Mouse (Mus musculus) hindbrain, embryonic 12.5 days (tissue): ENCODE data around the gene Ado. TPM values are rescaled to one million over a fixed set of nuclear protein-coding genes. Genes with fewer than 3 reads are reported as not detected.

Experiments used
- ATAC-seq: fragments of 200-750 bp; cut with Nextera tagmentation; 2 replicates; pipeline ENCODE4 v1.8.0; 2017; ENCODE audit warnings: moderate TSS enrichment; ENCODE audit not compliant: low FRiP score
- H3K27ac ChIP-seq: fragments of 300-500 bp; sonication (generic); 2 replicates; pipeline ENCODE4 v1.5.1; 2016; ENCODE audit warnings: mild to moderate bottlenecking
- H3K27me3 ChIP-seq: fragments of 300-500 bp; sonication (generic); 2 replicates; pipeline ENCODE4 v1.6.1; 2016; ENCODE audit warnings: mild to moderate bottlenecking
- H3K36me3 ChIP-seq: fragments of 300-500 bp; sonication (generic); 2 replicates; pipeline ENCODE4 v1.6.1; 2016; ENCODE audit warnings: mild to moderate bottlenecking
- H3K4me1 ChIP-seq: fragments of 300-500 bp; sonication (generic); 2 replicates; pipeline ENCODE4 v1.6.1; 2016
- H3K4me2 ChIP-seq: fragments of 300-500 bp; sonication (generic); replicated peaks from 2 replicates; pipeline ENCODE4 v1.6.1; 2016; ENCODE audit warnings: mild to moderate bottlenecking
- H3K4me3 ChIP-seq: fragments of 300-500 bp; sonication (generic); 2 replicates; pipeline ENCODE4 v1.5.1; 2016; ENCODE audit warnings: mild to moderate bottlenecking
- H3K9ac ChIP-seq: fragments of 300-500 bp; sonication (generic); 2 replicates; pipeline ENCODE4 v1.6.1; 2016; ENCODE audit warnings: mild to moderate bottlenecking, moderate library complexity
- H3K9me3 ChIP-seq: fragments of 300-500 bp; sonication (generic); replicated peaks from 2 replicates; pipeline ENCODE4 v1.6.1; 2016; ENCODE audit warnings: mild to moderate bottlenecking
- WGBS: fragments of 180-500 bp; shearing (Covaris S2); methylation state at CpG from one replicate; pipeline ENCODE4 v1.1.7; 2016; 5-methylcytosine and 5-hydroxymethylcytosine counted together
- polyA plus RNA-seq: library from polyadenylated mRNA; unstranded; fragments of >200 nt; fragmentation: Nextera tagmentation; extraction: Ambion mirVana; gene quantifications from 2 replicates; pipeline ENCODE4 v1.2.1, GENCODE M21; 2016

Ado gene
- polyA plus RNA-seq, 1 experiment from 2014 or later, result 82.2 TPM

DNA sequence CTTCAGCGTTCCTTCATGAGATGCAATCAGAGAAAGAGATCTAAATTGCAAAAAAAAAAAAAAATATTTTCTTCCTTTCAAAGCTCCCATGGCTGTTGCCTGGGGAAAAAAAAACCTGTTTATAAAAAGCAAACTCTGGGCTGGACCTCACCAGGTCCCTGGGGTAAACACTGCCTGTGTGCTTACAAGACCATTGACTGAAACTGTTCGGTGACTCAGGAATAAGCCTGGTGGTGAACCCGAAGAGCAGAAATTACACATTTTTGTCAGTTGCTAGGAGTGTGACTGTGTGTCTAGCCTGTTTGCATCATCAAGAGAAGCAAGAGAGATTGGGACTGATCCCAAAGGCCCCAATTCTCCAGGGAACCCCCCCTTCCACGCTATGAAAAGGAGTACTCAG, 19.0 kb downstream of the Ado start:
- ATAC-seq, result no peak
- Histone ChIP-seq H3K4me1 (no peaks in the 10 kb centered on the region), H3K9ac (no peak overlapping the region), H3K27ac (no peak overlapping the region), H3K27me3 (peaks cover 30% of the 10 kb centered on the region), H3K36me3 (no peaks in the 10 kb centered on the region), H3K4me3 (no peak overlapping the region), H3K4me2 (no peak overlapping the region), H3K9me3 (no peaks in the 10 kb centered on the region)
- WGBS, result 76% methylated on average over 4 of the region's 4 CpGs

DNA sequence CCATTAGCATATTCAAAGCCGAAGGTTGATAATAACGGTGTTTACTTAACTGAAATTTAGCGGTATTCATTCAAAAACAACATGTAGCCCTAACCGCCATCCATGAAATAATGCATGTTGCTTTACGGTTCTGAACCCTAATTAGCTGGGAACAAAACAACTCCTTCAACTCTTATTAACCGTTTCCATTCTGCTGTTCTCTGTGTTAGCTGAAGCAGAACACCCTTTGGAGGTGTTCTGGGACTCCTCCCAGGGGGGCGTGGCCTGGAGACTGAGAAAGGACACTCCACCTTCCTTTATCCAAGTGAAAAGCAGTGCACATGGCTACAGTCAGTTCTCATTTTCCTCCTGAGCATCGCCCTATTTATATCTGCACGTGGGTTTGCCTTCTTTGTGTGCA, 22.3 kb downstream of the Ado start:
- WGBS, result 65% methylated on average over 9 of the region's 9 CpGs
- no peak overlapping the region for H3K4me3 ChIP-seq
- ATAC-seq, result no peak
- no peak overlapping the region for H3K4me2 ChIP-seq
- no peaks in the 10 kb centered on the region for H3K9me3 ChIP-seq
- H3K4me1 ChIP-seq, result no peaks in the 10 kb centered on the region
- H3K9ac ChIP-seq, result no peak overlapping the region
- peaks cover 6% of the 10 kb centered on the region; the same call in 1 of the 2 replicates for H3K27me3 ChIP-seq
- H3K27ac ChIP-seq, result no peak overlapping the region
- no peaks in the 10 kb centered on the region for H3K36me3 ChIP-seq

DNA sequence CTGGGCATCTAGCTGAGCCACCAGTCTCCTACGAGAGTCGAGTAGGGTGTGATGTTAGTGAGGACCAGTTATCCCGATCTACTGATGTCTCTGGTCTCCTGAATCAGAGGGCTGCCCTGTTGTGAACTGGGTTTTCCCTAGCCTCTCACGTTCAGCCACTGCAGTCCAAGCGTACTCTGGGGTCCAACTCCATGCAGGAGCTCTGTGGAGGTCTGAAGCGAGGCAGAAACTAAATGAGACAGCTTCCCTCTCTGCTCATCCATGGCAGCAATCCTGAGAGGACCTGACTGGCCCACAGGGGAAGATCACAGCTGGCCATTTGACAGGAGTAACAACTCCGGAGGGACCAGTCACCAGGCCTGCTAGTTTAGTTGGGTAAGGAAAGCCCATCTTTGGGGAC, 24.1 kb downstream of the Ado start:
- Histone ChIP-seq H3K9me3 (no peaks in the 10 kb centered on the region), H3K27ac (no peak overlapping the region), H3K4me1 (no peaks in the 10 kb centered on the region), H3K27me3 (no peaks in the 10 kb centered on the region), H3K9ac (no peak overlapping the region), H3K4me3 (no peak overlapping the region), H3K4me2 (no peak overlapping the region), H3K36me3 (no peaks in the 10 kb centered on the region)
- no peak for ATAC-seq
- WGBS, result 81% methylated on average over 7 of the region's 7 CpGs

DNA sequence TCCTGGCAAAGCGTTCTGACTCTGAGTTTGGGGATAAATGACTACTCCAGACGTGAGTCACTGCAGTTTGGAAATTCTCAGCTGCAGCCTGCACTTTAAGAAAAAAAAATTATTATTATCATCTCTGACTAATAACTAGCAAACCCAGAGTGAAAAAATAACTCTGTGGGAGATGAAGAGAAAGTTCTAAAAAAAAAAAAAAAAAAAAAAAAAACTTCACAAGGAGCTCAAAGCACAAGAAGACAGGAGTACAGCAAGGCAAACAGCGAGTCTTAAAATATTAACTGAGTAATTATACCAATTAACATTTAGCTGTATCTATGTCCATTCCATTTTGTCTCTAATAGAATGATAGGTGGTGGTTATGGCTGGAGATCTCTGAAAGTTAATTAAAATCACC, 24.6 kb downstream of the Ado start:
- ATAC-seq, result no peak
- Histone ChIP-seq H3K4me1 (no peaks in the 10 kb centered on the region), H3K27me3 (no peaks in the 10 kb centered on the region), H3K27ac (no peak overlapping the region), H3K4me3 (no peak overlapping the region), H3K9me3 (no peaks in the 10 kb centered on the region), H3K4me2 (no peak overlapping the region), H3K36me3 (no peaks in the 10 kb centered on the region), H3K9ac (no peak overlapping the region)
- WGBS, result 91% methylated on average over 3 of the region's 3 CpGs

DNA sequence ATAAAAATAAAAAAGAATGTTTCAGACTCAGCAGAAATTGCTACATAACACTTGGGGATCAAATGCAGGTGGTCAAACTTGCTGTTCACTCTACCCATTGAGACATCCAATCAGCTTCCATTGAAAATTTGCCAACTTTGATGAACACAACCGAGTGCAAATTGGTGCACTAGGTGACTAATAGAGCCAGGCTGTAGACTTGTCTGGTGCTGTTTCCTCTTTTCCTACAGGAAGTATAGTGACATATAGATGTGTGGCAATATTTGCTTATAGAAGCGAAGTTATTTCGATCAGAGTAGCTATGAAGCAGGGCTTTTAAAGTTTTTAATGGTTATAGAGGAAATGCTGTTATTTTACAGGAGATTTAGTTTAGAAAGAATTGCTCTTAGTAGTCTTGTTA, 30.0 kb downstream of the Ado start:
- H3K4me3 ChIP-seq, result no peak overlapping the region
- H3K27me3 ChIP-seq, result no peaks in the 10 kb centered on the region
- no peak overlapping the region for H3K27ac ChIP-seq
- H3K36me3 ChIP-seq, result no peaks in the 10 kb centered on the region
- H3K4me2 ChIP-seq, result no peak overlapping the region
- WGBS, result 92% methylated on average over 3 of the region's 3 CpGs
- no peak for ATAC-seq
- no peaks in the 10 kb centered on the region for H3K9me3 ChIP-seq
- H3K9ac ChIP-seq, result no peak overlapping the region
- H3K4me1 ChIP-seq, result no peaks in the 10 kb centered on the region

DNA sequence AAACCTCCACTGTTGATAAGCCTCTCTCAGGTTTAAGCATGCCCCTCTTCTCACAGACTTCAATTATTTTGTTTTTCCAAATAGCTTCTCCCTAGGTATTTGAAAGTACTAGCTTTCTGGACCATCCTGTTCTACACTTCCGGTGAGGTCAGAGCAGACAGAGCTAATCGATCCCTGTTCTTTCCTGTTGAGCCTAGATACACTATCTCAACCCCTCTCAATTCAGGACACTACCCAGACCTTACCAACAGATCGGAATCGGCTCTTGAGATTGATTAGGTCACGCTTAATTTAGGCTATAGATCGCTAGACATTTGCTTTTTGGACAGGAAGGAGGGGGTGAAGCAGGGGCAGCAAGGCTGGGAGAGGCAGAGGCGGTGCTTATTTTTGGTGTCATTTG, 35.9 kb downstream of the Ado start:
- WGBS, result 56% methylated on average over 7 of the region's 7 CpGs
- H3K4me1 ChIP-seq, result peaks cover 3% of the 10 kb centered on the region; the same call in 1 of the 2 replicates
- H3K4me3 ChIP-seq, result no peak overlapping the region
- no peak overlapping the region for H3K9ac ChIP-seq
- no peak overlapping the region for H3K27ac ChIP-seq
- ATAC-seq, result no peak
- no peaks in the 10 kb centered on the region for H3K36me3 ChIP-seq
- H3K9me3 ChIP-seq, result no peaks in the 10 kb centered on the region
- H3K27me3 ChIP-seq, result no peaks in the 10 kb centered on the region
- H3K4me2 ChIP-seq, result no peak overlapping the region

DNA sequence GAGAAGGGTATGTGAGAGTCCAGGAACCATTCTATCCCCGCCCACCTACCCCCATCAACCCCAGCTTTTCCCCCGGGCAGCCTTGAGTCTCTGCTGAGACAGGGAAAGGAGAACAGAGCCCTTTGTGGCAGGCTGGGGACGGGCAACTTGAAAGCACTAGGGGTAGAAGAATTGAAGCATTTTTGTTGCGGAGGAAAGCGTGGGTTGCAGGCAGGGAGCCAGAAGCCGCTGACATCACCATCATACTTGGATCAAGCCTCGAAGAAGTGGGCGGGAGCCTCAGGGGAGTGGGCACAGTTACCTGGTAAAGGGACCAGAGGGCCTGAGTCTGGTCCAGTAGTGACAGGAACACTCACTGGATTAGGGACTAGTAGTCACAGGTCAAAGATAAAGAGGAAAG, 36.5 kb downstream of the Ado start:
- H3K9ac ChIP-seq, result no peak overlapping the region
- H3K9me3 ChIP-seq, result no peaks in the 10 kb centered on the region
- H3K27ac ChIP-seq, result no peak overlapping the region
- no peak overlapping the region for H3K4me3 ChIP-seq
- no peaks in the 10 kb centered on the region for H3K36me3 ChIP-seq
- H3K4me1 ChIP-seq, result peaks cover 3% of the 10 kb centered on the region; the same call in 1 of the 2 replicates
- WGBS, result 67% methylated on average over 8 of the region's 8 CpGs
- H3K27me3 ChIP-seq, result no peaks in the 10 kb centered on the region
- no peak for ATAC-seq
- no peak overlapping the region for H3K4me2 ChIP-seq

DNA sequence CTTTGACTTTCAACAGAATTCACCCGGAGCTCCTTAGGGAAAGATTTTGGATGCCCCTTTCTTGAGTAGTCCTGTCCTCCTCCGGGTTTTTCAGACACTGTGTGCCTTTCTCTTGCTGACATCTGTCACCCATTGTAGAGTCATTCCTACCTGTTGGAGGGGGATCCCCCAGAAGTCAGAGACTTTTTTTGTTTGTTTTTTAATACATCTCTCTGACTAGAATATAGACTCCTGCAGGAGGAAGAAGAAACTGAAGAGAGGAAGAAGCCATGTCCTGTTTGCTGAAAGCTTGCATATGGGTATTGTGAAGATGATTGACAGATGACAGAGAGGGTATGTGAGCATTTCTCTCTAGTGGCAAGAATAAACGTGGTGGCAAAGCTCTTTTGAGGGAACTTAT, 43.5 kb downstream of the Ado start:
- H3K27me3 ChIP-seq, result no peaks in the 10 kb centered on the region

DNA sequence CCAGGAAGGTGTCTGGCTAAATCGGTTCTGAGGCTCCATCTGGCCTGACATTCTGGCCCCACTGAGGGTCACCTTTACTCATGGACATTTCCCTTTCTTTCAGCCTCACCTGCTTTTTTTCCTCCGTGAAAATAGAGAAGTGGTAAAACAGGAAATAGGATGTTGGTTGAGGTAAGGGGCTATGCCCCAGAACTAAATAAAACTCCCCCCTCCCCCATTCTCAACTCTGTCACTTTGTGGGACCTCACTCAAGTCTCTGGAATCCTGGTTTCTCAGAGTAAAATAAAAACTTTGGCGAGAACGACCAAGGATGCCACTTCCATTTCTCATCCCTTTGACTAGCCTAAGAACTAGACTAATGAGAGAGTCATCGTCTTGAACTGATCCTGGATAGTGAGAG, 44.7 kb downstream of the Ado start:
- 68% methylated on average over 5 of the region's 5 CpGs for WGBS
- Histone ChIP-seq H3K27ac (no peak overlapping the region), H3K4me2 (no peak overlapping the region)

More for the DNA sequence above, 43.5 kb downstream of the Ado start:
- Histone ChIP-seq H3K27ac (no peak overlapping the region), H3K9me3 (no peaks in the 10 kb centered on the region), H3K4me1 (no peaks in the 10 kb centered on the region), H3K36me3 (no peaks in the 10 kb centered on the region), H3K9ac (no peak overlapping the region), H3K4me3 (no peak overlapping the region), H3K4me2 (no peak overlapping the region)
- ATAC-seq, result no peak
- 77% methylated on average over 3 of the region's 3 CpGs for WGBS

DNA sequence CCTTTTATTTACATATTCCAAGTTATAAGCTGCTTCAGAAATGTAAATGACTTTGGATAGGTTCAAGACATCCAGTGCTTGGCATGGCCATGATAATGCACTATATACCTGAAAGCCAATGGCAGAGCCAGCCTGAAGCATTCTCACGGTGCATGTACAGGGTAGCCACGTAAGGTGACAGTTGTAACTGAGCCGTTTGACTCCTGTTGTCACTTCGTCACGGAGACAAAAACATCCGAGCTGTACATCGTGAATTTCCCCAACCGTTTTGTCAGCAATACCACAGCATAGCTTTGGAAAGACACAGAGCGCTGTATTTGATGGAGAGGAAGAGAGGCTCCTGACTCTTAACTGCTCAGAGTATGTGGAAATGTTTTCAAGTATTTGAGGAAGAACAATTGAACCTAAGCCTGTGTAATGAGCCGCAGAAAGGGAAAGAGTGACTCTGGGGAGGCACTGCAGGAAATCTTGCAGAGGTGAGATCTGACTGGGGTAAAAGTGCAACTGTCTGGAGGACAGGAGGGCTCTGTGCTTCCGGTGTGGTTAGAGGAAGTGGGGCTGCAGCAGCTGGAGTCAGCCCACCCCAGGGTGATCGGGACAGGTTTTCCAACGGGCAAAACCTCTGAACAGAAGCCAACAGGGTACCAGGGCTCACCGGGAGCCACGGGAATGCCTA, 45.3 kb downstream of the Ado start:
- no peak for ATAC-seq

More for the DNA sequence above, 44.7 kb downstream of the Ado start:
- no peaks in the 10 kb centered on the region for H3K9me3 ChIP-seq
- no peaks in the 10 kb centered on the region for H3K4me1 ChIP-seq
- ATAC-seq, result no peak
- H3K9ac ChIP-seq, result no peak overlapping the region
- H3K4me3 ChIP-seq, result no peak overlapping the region
- H3K36me3 ChIP-seq, result no peaks in the 10 kb centered on the region
- H3K27me3 ChIP-seq, result no peaks in the 10 kb centered on the region

DNA sequence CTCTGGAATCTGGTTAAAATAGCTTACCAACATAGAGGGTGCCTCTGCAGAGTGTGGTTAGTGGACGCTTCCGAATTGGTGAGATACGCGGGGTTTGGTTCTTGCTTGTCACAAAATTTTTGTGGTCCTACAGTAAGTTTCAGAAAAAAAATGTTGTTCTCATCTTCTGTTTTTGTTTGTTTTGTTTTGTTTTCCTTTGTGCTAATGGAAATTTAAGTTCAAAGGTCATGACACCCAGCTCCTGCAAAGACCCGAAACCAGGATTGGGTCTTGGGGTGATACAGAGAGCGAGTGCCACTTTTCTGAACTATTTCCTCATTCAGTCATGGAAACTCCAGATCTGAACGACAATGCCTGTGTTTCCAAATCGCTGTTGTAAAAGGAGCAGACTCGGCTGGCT, 50.8 kb downstream of the Ado start:
- no peak overlapping the region for H3K4me2 ChIP-seq
- no peak overlapping the region for H3K9ac ChIP-seq
- no peaks in the 10 kb centered on the region for H3K36me3 ChIP-seq
- WGBS, result 88% methylated on average over 9 of the region's 9 CpGs
- H3K4me1 ChIP-seq, result no peaks in the 10 kb centered on the region
- no peak overlapping the region for H3K4me3 ChIP-seq
- H3K27ac ChIP-seq, result no peak overlapping the region
- no peaks in the 10 kb centered on the region for H3K27me3 ChIP-seq
- no peaks in the 10 kb centered on the region for H3K9me3 ChIP-seq
- ATAC-seq, result no peak

More for the DNA sequence above, 45.3 kb downstream of the Ado start:
- 71% methylated on average over 15 of the region's 15 CpGs for WGBS
- H3K4me2 ChIP-seq, result no peak overlapping the region
- H3K9ac ChIP-seq, result no peak overlapping the region
- H3K27ac ChIP-seq, result no peak overlapping the region
- no peaks in the 10 kb centered on the region for H3K9me3 ChIP-seq
- H3K4me3 ChIP-seq, result no peak overlapping the region
- no peaks in the 10 kb centered on the region for H3K27me3 ChIP-seq
- H3K36me3 ChIP-seq, result no peaks in the 10 kb centered on the region
- no peaks in the 10 kb centered on the region for H3K4me1 ChIP-seq

DNA sequence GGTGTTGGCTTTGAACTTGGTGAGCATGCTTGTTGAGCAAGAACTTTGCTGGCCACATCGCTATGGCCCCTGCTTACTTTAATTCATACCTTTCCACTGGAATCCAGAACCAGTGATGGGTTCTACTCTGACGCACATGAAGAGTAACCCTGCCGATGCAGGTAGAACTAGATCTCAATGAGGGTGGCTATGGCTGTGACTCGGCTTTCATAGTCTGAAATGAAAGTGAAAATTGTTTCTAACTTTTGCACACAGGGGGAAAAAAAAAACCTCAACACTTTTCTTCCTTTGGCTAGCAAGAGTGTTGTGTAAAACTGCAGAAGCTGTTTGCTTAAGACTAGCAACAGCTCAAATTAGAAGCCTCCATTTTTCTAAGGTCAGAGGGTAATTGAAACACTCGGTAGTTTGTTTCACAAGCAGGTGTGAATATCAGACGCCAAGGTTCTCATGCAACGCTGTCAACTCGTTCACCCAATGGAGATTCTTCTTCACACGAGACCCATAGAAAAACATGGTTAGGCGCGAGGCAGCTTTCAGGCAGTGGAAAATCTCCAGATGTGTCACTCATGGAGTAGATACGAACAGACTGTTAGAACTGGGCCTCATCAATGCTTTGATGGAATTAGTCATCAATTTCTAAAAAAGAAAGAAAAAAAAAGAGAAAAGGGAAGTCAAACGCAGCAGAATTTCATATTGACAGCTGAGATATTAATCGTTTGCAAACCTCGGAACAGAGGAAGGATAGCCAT, 51.4 kb downstream of the Ado start:
- Histone ChIP-seq H3K9me3 (no peaks in the 10 kb centered on the region), H3K4me3 (no peak overlapping the region), H3K27me3 (no peaks in the 10 kb centered on the region), H3K36me3 (no peaks in the 10 kb centered on the region), H3K27ac (no peak overlapping the region), H3K4me1 (no peaks in the 10 kb centered on the region), H3K9ac (no peak overlapping the region), H3K4me2 (no peak overlapping the region)
- ATAC-seq, result no peak
- WGBS, result 91% methylated on average over 15 of the region's 15 CpGs
